Mouse (Mus musculus) olfactory bulb, adult 2 months (tissue): ENCODE measurements at regions not wholly inside any gene's neighbourhood (a gene's known extent, or its start where the extent isn't known, plus 50 kb on each side); places are given as distances from the start of the nearest gene placed in this dataset.

Experiments
- CTCF ChIP-seq: fragments of 200-500 bp; IDR thresholded peaks from 2 replicates; pipeline ENCODE4 v1.5.1; 2012; ENCODE audit warnings: low read depth, mild to moderate bottlenecking, low read length, moderate library complexity; ENCODE audit not compliant: insufficient read depth
- POLR2A ChIP-seq: fragments of 200-500 bp; IDR thresholded peaks from 2 replicates; pipeline ENCODE4 v1.6.1; 2012; ENCODE audit warnings: mild to moderate bottlenecking, low read depth, low read length, moderate library complexity; ENCODE audit not compliant: insufficient read depth

GRCm38 (mm10) chr1:186405693-186406092 is 288.6 kb upstream of the Lyplal1 start:
- TF ChIP-seq CTCF (no peak), POLR2A (no peak)
